Mouse (Mus musculus) midbrain, embryonic 11.5 days (tissue): Measurements from ENCODE around the gene Tff2. TPM values are rescaled to one million over a fixed set of nuclear protein-coding genes. Genes with fewer than 3 reads are reported as not detected.

Experiments
- ATAC-seq: fragments of 200-750 bp; cut with Nextera tagmentation; 2 replicates; pipeline ENCODE4 v1.8.0; 2017; ENCODE audit warnings: moderate TSS enrichment, moderate library complexity; ENCODE audit not compliant: low FRiP score
- DNase-seq: peaks from one replicate; pipeline ENCODE4 v3.0.0; 2015; ENCODE audit warnings: low spot score; ENCODE audit errors: missing footprints
- H3K27ac ChIP-seq: fragments of 300-500 bp; sonication (generic); 2 replicates; pipeline ENCODE4 v1.5.1; 2014; ENCODE audit warnings: low read depth, low read length
- H3K27me3 ChIP-seq: fragments of 300-500 bp; sonication (generic); 2 replicates; pipeline ENCODE4 v1.6.1; 2014; ENCODE audit warnings: mild to moderate bottlenecking, low read length, moderate library complexity, mixed read lengths; ENCODE audit not compliant: control insufficient read depth, insufficient read depth
- H3K36me3 ChIP-seq: fragments of 300-500 bp; sonication (generic); 2 replicates; pipeline ENCODE4 v1.6.1; 2014; ENCODE audit warnings: mild to moderate bottlenecking, low read length, moderate library complexity, mixed read lengths; ENCODE audit not compliant: control insufficient read depth, insufficient read depth
- H3K4me1 ChIP-seq: fragments of 300-500 bp; sonication (generic); 2 replicates; pipeline ENCODE4 v1.6.1; 2014; ENCODE audit warnings: low read length; ENCODE audit not compliant: control insufficient read depth, insufficient read depth
- H3K4me2 ChIP-seq: fragments of 300-500 bp; sonication (generic); 2 replicates; pipeline ENCODE4 v1.6.1; 2014; ENCODE audit warnings: mild to moderate bottlenecking, moderate library complexity
- H3K4me3 ChIP-seq: fragments of 300-500 bp; sonication (generic); 2 replicates; pipeline ENCODE4 v1.5.1; 2014; ENCODE audit warnings: low read depth, low read length
- H3K9ac ChIP-seq: fragments of 300-500 bp; sonication (generic); 2 replicates; pipeline ENCODE4 v1.6.1; 2014; ENCODE audit warnings: low read length
- H3K9me3 ChIP-seq: fragments of 300-500 bp; sonication (generic); 2 replicates; pipeline ENCODE4 v1.6.1; 2016; ENCODE audit warnings: low read length; ENCODE audit not compliant: control insufficient read depth
- WGBS: fragments of 180-500 bp; shearing (Covaris S2); extraction: QIAGEN DNeasy Blood & Tissue Kit; methylation state at CpG from one replicate; pipeline ENCODE4 v1.1.7; 2014; 5-methylcytosine and 5-hydroxymethylcytosine counted together
- polyA plus RNA-seq: library from polyadenylated mRNA; unstranded; fragments of >200 nt; fragmentation: Nextera tagmentation; extraction: Ambion mirVana; gene quantifications from 2 replicates; pipeline ENCODE4 v1.2.1, GENCODE M21; 2014

Tff2 gene
- polyA plus RNA-seq = not detected in 2 replicates

DNA sequence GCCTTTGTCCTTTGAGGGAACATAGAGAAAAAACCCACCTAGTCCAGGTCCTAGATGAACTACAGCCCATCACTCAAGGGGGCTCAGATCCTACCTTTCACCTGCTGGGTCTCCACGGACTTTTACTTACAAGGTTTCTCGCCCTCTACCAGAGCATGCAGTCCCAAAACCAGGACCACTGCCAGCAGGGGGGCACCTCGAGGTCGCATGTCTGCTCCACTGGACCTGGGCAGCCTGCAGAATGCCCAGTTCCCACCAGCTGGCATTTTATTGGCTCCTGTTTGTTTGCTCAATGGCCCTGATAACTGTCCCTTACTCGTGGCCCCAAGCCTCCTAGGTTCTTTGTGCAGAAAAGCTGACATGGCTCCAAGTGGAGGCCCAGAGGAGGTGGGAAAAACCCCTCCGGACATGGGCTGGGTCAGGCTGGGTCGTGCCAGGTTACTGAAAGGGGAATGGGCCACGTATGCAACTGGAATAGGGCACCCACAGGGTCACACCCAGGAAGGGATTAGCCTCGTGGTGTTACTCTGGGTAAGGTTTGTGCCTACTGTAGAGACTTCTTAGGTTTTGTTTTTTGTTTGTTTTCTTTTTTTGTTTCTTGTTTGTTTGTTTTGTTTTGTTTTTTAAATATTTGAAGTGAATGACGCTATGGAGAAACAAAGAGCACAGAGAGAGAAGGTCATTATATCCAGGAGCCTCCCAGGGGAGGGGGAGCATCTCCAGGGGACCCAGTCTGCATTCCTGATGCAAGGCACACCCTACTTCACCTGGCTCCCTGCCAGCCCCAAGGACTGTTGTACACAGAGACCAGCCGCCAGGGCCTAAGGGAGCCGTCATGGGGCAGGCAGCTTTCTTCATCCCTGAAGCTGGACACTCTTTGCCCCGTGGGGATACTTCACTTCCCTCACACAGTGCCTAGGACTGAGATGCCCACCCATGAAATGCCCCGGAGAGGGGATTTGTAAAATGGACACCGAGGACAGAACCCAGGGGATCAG, at the start of gene Tff2:
Gene Tff2, minus strand, starts transcription at position 243 of the 998 bp plus-strand sequence.
- Histone ChIP-seq H3K9ac (no peak within 1 kb of the TSS), H3K4me2 (no peak within 1 kb of the TSS), H3K27ac (no peak within 1 kb of the TSS), H3K36me3 (no peaks in the 10 kb centered on the region), H3K4me1 (no peaks in the 10 kb centered on the region), H3K27me3 (no peaks in the 10 kb centered on the region), H3K9me3 (no peaks in the 10 kb centered on the region), H3K4me3 (no peak within 1 kb of the TSS)
- WGBS = 80% methylated on average over 15 of the region's 15 CpGs
- no peak for ATAC-seq
- no peak for DNase-seq

DNA sequence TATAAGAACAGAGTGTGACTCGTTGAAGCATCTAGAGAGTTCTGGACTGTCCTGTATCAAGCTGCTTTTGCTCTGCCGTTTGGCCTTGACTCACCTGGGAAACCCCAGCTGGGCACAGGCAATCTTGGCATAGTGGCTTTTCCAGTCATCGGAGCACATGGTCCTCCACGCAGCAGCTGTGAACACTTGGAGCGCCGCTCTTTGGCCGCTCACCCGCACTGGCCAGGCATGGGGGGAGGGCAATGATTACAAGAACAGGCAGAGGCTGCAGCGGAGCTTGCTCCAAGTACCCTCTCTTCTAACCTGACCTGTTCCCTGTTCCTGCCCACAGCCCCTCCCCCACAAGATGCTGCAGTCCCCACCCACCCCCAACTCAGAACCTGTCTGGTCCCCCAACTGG, 49.3 kb upstream of the Tff2 start:
- Histone ChIP-seq H3K27me3 (no peaks in the 10 kb centered on the region), H3K4me2 (no peak overlapping the region), H3K4me3 (no peak overlapping the region), H3K9ac (no peak overlapping the region), H3K9me3 (no peaks in the 10 kb centered on the region), H3K4me1 (no peaks in the 10 kb centered on the region), H3K27ac (no peak overlapping the region), H3K36me3 (no peaks in the 10 kb centered on the region)
- WGBS = 88% methylated on average over 9 of the region's 9 CpGs
- no peak for ATAC-seq
- DNase-seq = no peak

- no peak overlapping the region for H3K4me2 ChIP-seq
- H3K27me3 ChIP-seq = no peaks in the 10 kb centered on the region
- no peak for ATAC-seq
- no peak overlapping the region for H3K27ac ChIP-seq
- no peak overlapping the region for H3K9ac ChIP-seq
- no peaks in the 10 kb centered on the region for H3K36me3 ChIP-seq
- H3K4me3 ChIP-seq = no peak overlapping the region
- no peaks in the 10 kb centered on the region for H3K9me3 ChIP-seq
- no peaks in the 10 kb centered on the region for H3K4me1 ChIP-seq
- 55% methylated on average over 2 of the region's 2 CpGs for whole genome bisulfite sequencing
- no peak for DNase-seq
Measured at GRCm38 (mm10) chr17:31192663-31193062, 48.6 kb upstream of the Tff2 start.

DNA sequence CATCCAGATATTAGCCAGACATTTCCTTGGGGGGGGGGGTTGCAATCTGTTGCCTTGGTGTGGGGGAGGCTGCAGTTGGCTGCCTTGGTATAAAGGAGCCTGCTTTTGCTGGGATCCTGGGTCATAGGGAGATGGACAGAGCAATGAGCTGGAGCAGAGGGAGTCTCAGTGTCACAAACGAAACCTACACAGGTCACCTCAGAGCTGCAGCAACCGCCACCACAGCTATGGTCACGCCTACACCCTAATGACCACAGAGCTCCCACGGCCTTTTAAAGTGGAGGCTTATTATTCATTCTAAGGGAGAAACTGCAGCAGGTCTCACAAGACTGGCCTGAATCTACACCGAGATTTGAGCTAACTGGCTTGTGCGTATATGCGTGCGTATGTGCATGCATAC, 47.7 kb upstream of the Tff2 start:
- WGBS = 80% methylated on average over 8 of the region's 8 CpGs
- Histone ChIP-seq H3K9ac (no peak overlapping the region), H3K9me3 (no peaks in the 10 kb centered on the region), H3K4me3 (no peak overlapping the region), H3K27ac (no peak overlapping the region), H3K27me3 (no peaks in the 10 kb centered on the region), H3K36me3 (no peaks in the 10 kb centered on the region), H3K4me2 (no peak overlapping the region), H3K4me1 (no peaks in the 10 kb centered on the region)
- DNase-seq = no peak
- ATAC-seq = no peak

DNA sequence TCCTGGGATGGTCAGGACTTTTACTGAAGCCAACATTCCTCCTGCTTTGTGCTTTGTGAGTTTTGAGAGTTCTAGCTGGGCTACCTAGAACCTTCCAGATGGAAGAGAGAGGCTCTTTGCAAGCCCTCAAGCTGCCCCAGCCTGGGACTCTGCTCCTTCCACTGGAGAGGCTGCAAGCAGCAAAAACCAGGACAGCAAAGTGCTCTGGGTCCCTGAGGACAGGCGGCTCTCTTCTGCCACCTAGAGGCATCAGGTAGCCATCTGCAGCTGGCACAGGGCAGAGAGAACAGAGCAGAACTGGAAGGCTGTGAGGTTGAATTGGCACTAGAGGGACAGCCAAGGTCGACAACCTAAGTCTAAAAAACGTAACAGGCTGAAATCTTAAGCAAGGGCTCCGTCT, 43.3 kb upstream of the Tff2 start:
- Histone ChIP-seq H3K4me2 (no peak overlapping the region), H3K4me1 (no peaks in the 10 kb centered on the region), H3K9me3 (no peaks in the 10 kb centered on the region), H3K27me3 (no peaks in the 10 kb centered on the region), H3K4me3 (no peak overlapping the region), H3K9ac (no peak overlapping the region), H3K27ac (no peak overlapping the region), H3K36me3 (no peaks in the 10 kb centered on the region)
- 27% methylated on average over 4 of the region's 4 CpGs for WGBS
- no peak for ATAC-seq
- DNase-seq = peak; percentile 88

- ATAC-seq (no peak), DNase-seq (no peak)
- H3K9me3 ChIP-seq = no peaks in the 10 kb centered on the region
- H3K4me1 ChIP-seq = no peaks in the 10 kb centered on the region
- H3K27me3 ChIP-seq = no peaks in the 10 kb centered on the region
- no peak overlapping the region for H3K27ac ChIP-seq
- no peak overlapping the region for H3K9ac ChIP-seq
- H3K4me3 ChIP-seq = no peak overlapping the region
- WGBS = 81% methylated on average over 12 of the region's 12 CpGs
- H3K36me3 ChIP-seq = no peaks in the 10 kb centered on the region
- H3K4me2 ChIP-seq = no peak overlapping the region
Measured at GRCm38 (mm10) chr17:31184269-31184990, 40.3 kb upstream of the Tff2 start.

DNA sequence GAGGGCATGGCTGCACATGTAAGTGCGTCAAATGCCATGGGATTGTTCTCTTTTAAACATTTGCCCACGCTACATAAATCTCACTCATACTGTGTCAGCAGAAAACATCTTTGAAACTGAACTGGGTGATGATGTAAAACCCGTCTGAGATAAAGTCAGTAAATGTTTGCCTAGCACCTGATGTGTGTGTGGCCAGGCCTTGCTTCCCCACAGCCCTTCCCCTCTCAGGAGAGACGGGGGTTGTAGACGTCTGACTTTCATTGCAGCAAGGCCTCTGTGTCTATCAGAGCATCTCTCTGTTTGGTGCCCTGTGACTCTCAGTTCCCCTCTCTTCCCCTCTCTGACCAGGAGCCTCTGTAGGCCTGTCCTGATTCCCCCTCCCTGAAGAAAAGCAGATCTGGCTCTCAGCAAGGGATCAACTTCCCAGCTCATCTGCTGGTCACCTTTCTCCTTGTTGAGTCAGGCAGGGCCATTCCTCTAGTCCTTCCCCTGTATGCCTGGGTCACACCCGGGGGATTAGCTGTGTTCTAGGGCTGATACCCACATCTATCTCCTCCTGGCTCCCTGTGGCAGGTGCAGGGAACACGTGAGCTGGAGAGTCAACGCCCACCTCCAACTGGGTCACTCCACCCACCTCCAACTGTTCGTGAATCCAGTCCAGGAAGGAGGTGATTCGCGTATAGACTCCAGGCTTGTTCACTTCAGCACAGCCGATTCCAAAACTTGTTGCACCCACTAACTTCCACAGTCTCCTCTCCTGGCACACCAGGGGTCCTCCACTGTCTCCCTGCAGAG, 39.3 kb upstream of the Tff2 start:
- no peak for ATAC-seq
- no peak for DNase-seq
- Histone ChIP-seq H3K9me3 (no peaks in the 10 kb centered on the region), H3K4me1 (no peaks in the 10 kb centered on the region), H3K36me3 (no peaks in the 10 kb centered on the region), H3K4me3 (no peak overlapping the region), H3K27ac (no peak overlapping the region), H3K9ac (no peak overlapping the region), H3K4me2 (no peak overlapping the region), H3K27me3 (no peaks in the 10 kb centered on the region)
- WGBS = 75% methylated on average over 12 of the region's 12 CpGs

DNA sequence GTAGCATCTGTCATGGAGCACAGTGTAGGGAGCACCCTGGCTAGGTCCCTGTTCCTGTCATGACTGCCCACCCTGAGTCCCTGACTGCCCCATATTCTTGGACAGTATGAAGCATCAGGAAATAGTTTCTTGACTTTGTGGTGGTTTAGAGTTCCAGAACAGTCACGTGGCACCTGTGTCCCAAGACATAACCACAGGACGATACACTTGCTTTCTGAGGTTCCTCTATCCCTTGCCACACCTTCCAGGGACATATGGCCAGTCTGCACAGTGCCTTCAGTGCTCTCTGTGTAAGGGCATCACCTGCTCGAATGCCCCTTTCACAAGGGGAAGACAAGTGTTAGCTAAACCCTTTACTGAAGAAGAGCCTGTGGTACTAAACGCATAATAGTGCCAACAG, 37.4 kb upstream of the Tff2 start:
- H3K36me3 ChIP-seq = no peaks in the 10 kb centered on the region
- no peak for DNase-seq
- H3K4me2 ChIP-seq = no peak overlapping the region
- no peaks in the 10 kb centered on the region for H3K9me3 ChIP-seq
- no peaks in the 10 kb centered on the region for H3K27me3 ChIP-seq
- H3K4me1 ChIP-seq = no peaks in the 10 kb centered on the region
- H3K27ac ChIP-seq = no peak overlapping the region
- no peak overlapping the region for H3K4me3 ChIP-seq
- ATAC-seq = no peak
- WGBS = 90% methylated on average over 4 of the region's 4 CpGs
- H3K9ac ChIP-seq = no peak overlapping the region
